ENCODE assay signal across 28 mouse cellular contexts in the genomic region with DNA sequence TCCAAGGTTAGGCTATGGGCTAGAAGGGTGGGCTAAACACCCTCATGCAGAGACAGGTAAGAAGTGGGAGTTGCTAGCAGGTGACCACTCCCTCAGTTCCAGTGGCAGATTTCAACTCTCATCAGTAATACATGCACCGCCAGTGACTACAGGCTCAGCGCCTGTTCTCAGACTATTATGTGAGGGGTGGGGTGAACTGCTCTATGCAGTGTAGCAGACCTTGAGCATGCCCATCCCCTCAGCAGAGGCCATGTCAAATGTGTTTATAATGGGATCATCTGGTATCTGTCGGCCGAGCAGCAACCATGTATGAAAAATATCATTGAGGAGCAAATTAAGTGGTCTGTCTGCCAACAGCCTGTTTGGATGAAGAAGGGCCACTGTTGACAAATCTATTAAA.
A peak's percentile ranks its signal among the peaks of the same experiment; 100 is the strongest.
DNase-seq lines count a peak whose midpoint lies in the region; ATAC-seq lines count a peak whose summit lies in the region.
"Had no signal": no experiment of that assay in that cellular context is flagged by ENCODE, and none has a peak within 500 bp of the region (broad histone marks: within the 10 kb centered on the region; RNA-seq: fewer than 3 reads in every experiment).

No protein-coding gene starts in this region.

- WGBS in lung, embryonic 15.5 days: 60% methylated on average over 4 of the region's 4 CpGs
- 82% methylated on average over 4 of the region's 4 CpGs for WGBS in neural tube, embryonic 13.5 days
- WGBS in midbrain, embryonic 15.5 days: 73% methylated on average over 4 of the region's 4 CpGs

- no peak overlapping the region for H3K4me2 ChIP-seq in lung, embryonic 15.5 days
- H3K4me2 ChIP-seq in neural tube, embryonic 13.5 days: no peak overlapping the region
- H3K4me2 ChIP-seq in midbrain, embryonic 15.5 days: no peak overlapping the region
- H3K4me2 ChIP-seq: embryonic facial prominence, embryonic 12.5 days; heart, embryonic 11.5 days; limb, embryonic 15.5 days; liver, embryonic 13.5 days had no signal

- H3K27me3 ChIP-seq in lung, embryonic 15.5 days: no peaks in the 10 kb centered on the region
- H3K27me3 ChIP-seq in neural tube, embryonic 13.5 days: no peaks in the 10 kb centered on the region
- H3K27me3 ChIP-seq in midbrain, embryonic 15.5 days (replicated peaks): no peaks in the 10 kb centered on the region
- H3K27me3 ChIP-seq: embryonic facial prominence, embryonic 12.5 days; limb, embryonic 15.5 days; liver, embryonic 13.5 days had no signal

- H3K27ac ChIP-seq in lung, embryonic 15.5 days: no peak overlapping the region
- no peak overlapping the region for H3K27ac ChIP-seq in neural tube, embryonic 13.5 days (replicated peaks)
- no peak overlapping the region for H3K27ac ChIP-seq in midbrain, embryonic 15.5 days
- H3K27ac ChIP-seq: embryonic facial prominence, embryonic 12.5 days; limb, embryonic 10.5 days; limb, embryonic 15.5 days; liver, embryonic 13.5 days had no signal

- 0 out of 2 replicates have a peak, but pooled peaks have one; percentile 19 for ATAC-seq in lung, embryonic 15.5 days (ENCODE audit: borderline replicate concordance, extremely low read depth, low FRiP score, low TSS enrichment)
- peak; percentile 64; the same call in 1 of the 2 replicates for ATAC-seq in neural tube, embryonic 13.5 days (ENCODE audit: low read depth)
- ATAC-seq in midbrain, embryonic 15.5 days (replicated peaks): peak; percentile 69
- ATAC-seq: forebrain, embryonic 16.5 days; inflammation-experienced regulatory T-cells, adult 6 months had no signal

- H3K4me1 ChIP-seq in lung, embryonic 15.5 days: no peaks in the 10 kb centered on the region
- 0 out of 2 replicates have a peak, but pooled peaks cover 4% of the 10 kb centered on the region for H3K4me1 ChIP-seq in neural tube, embryonic 13.5 days (replicated peaks)
- peaks cover 6% of the 10 kb centered on the region; the same call in 1 of the 2 replicates for H3K4me1 ChIP-seq in midbrain, embryonic 15.5 days
- H3K4me1 ChIP-seq: embryonic facial prominence, embryonic 12.5 days; liver, embryonic 13.5 days had no signal

- no peaks in the 10 kb centered on the region for H3K9me3 ChIP-seq in lung, embryonic 15.5 days
- H3K9me3 ChIP-seq in neural tube, embryonic 13.5 days: no peaks in the 10 kb centered on the region
- no peaks in the 10 kb centered on the region for H3K9me3 ChIP-seq in midbrain, embryonic 15.5 days
- H3K9me3 ChIP-seq: embryonic facial prominence, embryonic 12.5 days; limb, embryonic 10.5 days; limb, embryonic 15.5 days; liver, embryonic 13.5 days had no signal

- H3K36me3 ChIP-seq in lung, embryonic 15.5 days: no peaks in the 10 kb centered on the region
- H3K36me3 ChIP-seq in neural tube, embryonic 13.5 days: no peaks in the 10 kb centered on the region
- no peaks in the 10 kb centered on the region for H3K36me3 ChIP-seq in midbrain, embryonic 15.5 days (replicated peaks)
- H3K36me3 ChIP-seq: embryonic facial prominence, embryonic 12.5 days; G1E; limb, embryonic 10.5 days; limb, embryonic 15.5 days; liver, embryonic 13.5 days had no signal

- DNase-seq in cerebellum, postnatal 10 days: peak; percentile 29 to 32
- no peak for DNase-seq in cerebellum, adult 8-10 months
- no peak for DNase-seq in lung, postnatal 10 days
- no peak for DNase-seq in neural tube, embryonic 10.5 days (ENCODE audit: extremely low spot score, low spot score)
- DNase-seq in thymus, postnatal 0 days (ENCODE audit: low spot score): no peak
- DNase-seq: cerebellum, adult 2 months; cerebellum, postnatal 36 days; embryo, embryonic 11 days; gastrocnemius, adult 2 months; gastrocnemius, postnatal 36 days; heart, postnatal 36 days; kidney, adult 2 months; kidney, postnatal 36 days; layer of hippocampus, adult 9-11 months; liver, embryonic 13.5 days; lung, adult 18-20 months; lung, postnatal 14 days; right cerebral cortex, postnatal 4 days had no signal

- no peak overlapping the region for H3K4me3 ChIP-seq in lung, embryonic 15.5 days
- H3K4me3 ChIP-seq in neural tube, embryonic 13.5 days: no peak overlapping the region
- H3K4me3 ChIP-seq in midbrain, embryonic 15.5 days: no peak overlapping the region
- H3K4me3 ChIP-seq: embryonic facial prominence, embryonic 12.5 days; gastrocnemius, adult 2 months; limb, embryonic 10.5 days; limb, embryonic 15.5 days; liver, embryonic 13.5 days had no signal

- no peak overlapping the region for H3K9ac ChIP-seq in lung, embryonic 15.5 days
- no peak overlapping the region for H3K9ac ChIP-seq in neural tube, embryonic 13.5 days
- no peak overlapping the region for H3K9ac ChIP-seq in midbrain, embryonic 15.5 days
- H3K9ac ChIP-seq: embryonic facial prominence, embryonic 12.5 days; limb, embryonic 15.5 days; liver, embryonic 13.5 days had no signal

Comparison
In these comparisons a context has a peak if more than half of its experiments do, and no peak if none do; other contexts are left out.
1. DNase-seq: peak in cerebellum, postnatal 10 days (2 of 2); none in cerebellum, adult 8-10 months (single experiment), lung, postnatal 10 days (single experiment), neural tube, embryonic 10.5 days (single experiment) and thymus, postnatal 0 days (single experiment).
2. ATAC-seq: peak in every context shown above with its lines; median percentile 69 in midbrain, embryonic 15.5 days; 64 in neural tube, embryonic 13.5 days; 19 in lung, embryonic 15.5 days.